10 mouse cellular contexts compared by ENCODE assay signal in the genomic region with DNA sequence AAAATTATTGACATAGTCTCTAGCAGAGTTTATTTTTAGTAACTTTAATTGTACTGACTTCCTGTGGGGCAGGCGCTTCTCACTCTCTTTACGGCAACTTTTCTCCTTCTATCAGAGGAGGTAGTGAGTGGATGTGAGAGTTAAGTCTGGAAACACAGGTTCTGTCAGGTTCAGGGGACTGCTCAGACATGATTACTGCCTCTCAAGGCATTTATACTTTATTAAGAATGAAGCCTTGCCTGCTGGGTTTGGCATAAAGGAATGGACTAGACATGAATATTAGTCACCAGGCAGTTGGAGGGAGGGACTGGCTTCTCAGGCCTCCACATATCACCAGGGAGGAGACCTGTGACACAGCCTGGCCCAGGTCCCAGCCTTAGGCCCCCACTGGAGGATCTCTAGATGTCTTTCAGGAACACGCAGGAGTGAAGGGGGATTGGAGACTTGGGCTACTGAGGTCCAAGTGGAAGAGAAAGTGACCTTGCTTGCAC. TPM values are rescaled to one million over a fixed set of nuclear protein-coding genes. Genes with fewer than 3 reads are reported as not detected.
DNase-seq lines count a peak whose midpoint lies in the region; ATAC-seq and TF ChIP-seq lines count a peak whose summit lies in the region.
"Had no signal": no experiment of that assay in that cellular context is flagged by ENCODE, and none has a peak within 500 bp of the region (broad histone marks: within the 10 kb centered on the region; RNA-seq: fewer than 3 reads in every experiment).

No protein-coding gene starts in this region.

- no peak for DNase-seq in heart, postnatal 25 days (ENCODE audit: low spot score)
- DNase-seq in 3T3-L1 (ENCODE audit: low read depth, low spot score) = peak; percentile 59
- peak; percentile 25 to 38 for DNase-seq in cerebellum, adult 2 months
- peak; percentile 25 for DNase-seq in heart, postnatal 4 days
- DNase-seq in T-cell, adult 2 months (ENCODE audit: low spot score) = no peak
- no peak for DNase-seq in MN1 (ENCODE audit: low spot score)
- DNase-seq in left cerebral cortex, adult 8-10 months (ENCODE audit: low spot score in 2 of 2) = no peak
- DNase-seq: kidney, adult 11 months had no signal

- intact Hi-C loops in heart, postnatal 25 days (cut with DNase I) = no loop called here

- TF ChIP-seq CTCF in cerebellum, adult 2 months (IDR thresholded peaks at IDR 0.05; ENCODE audit: borderline replicate concordance, insufficient read depth, low read depth, low read length) = no peak

- no peaks in the 10 kb centered on the region for H3K9me3 ChIP-seq in heart, embryonic 15.5 days (replicated peaks)

- ATAC-seq in heart, embryonic 15.5 days (replicated peaks; ENCODE audit: insufficient number of reproducible peaks, insufficient read depth, low FRiP score, low read depth) = no peak

- TF ChIP-seq POLR2A in cerebellum, adult 2 months (IDR thresholded peaks at IDR 0.05; ENCODE audit: borderline replicate concordance, insufficient read depth, low read length) = no peak

- H3K4me2 ChIP-seq in heart, embryonic 15.5 days = no peak overlapping the region

- no peak overlapping the region for H3K4me3 ChIP-seq in heart, embryonic 15.5 days
- H3K4me3 ChIP-seq in cerebellum, adult 2 months (replicated peaks; ENCODE audit: insufficient read depth, low read depth, low read length) = no peak overlapping the region

- no peaks in the 10 kb centered on the region for H3K36me3 ChIP-seq in heart, embryonic 15.5 days

- 36% methylated on average over 3 of the region's 3 CpGs for WGBS in heart, embryonic 15.5 days
- 77% methylated on average over 3 of the region's 3 CpGs for WGBS in cerebellum, adult 2 months

- peaks cover 25% of the 10 kb centered on the region for H3K4me1 ChIP-seq in heart, embryonic 15.5 days (replicated peaks)
- H3K4me1 ChIP-seq in cerebellum, adult 2 months (ENCODE audit: control insufficient read depth, insufficient read depth, low read length) = peaks cover 11% of the 10 kb centered on the region; the same call in 1 of the 2 replicates

- peak overlapping the region; percentile 81 for H3K27ac ChIP-seq in heart, embryonic 15.5 days
- peak overlapping the region; percentile 15; the same call in 1 of the 2 replicates for H3K27ac ChIP-seq in cerebellum, adult 2 months (ENCODE audit: insufficient read depth, low read length)

- no peak overlapping the region for H3K9ac ChIP-seq in heart, embryonic 15.5 days

- no peaks in the 10 kb centered on the region for H3K27me3 ChIP-seq in heart, embryonic 15.5 days
- H3K27me3 ChIP-seq in cerebellum, adult 2 months (ENCODE audit: control insufficient read depth, insufficient read depth, low read length) = no peaks in the 10 kb centered on the region

RNA-seq across cellular contexts. Expression of a gene that starts 58.2 kb away (rescaled TPM):
- polyA plus RNA-seq in heart, embryonic 15.5 days (2015; fragmentation: Nextera tagmentation; extraction: Ambion mirVana) = 5.5 TPM in 2 replicates
- under 1 TPM; 0.34 to 0.45 TPM for total RNA-seq in heart, postnatal 25 days (2021)
- 128 and 146 TPM in 2 replicates for polyA plus RNA-seq in cerebellum, adult 2 months (2012; rRNA removed)
- 1 to 10 TPM; 3.2 TPM for total RNA-seq in heart, postnatal 4 days (2021)
- total RNA-seq in left cerebral cortex, adult 8-10 months (2022) = 100 to 1,000 TPM in 3 of 4 experiments, 10 to 100 TPM in 1; 97.3 to 118 (median 102) TPM
- total RNA-seq: megakaryocyte-erythroid progenitor cell, adult 5-6 weeks had no signal

Comparison
In these comparisons a context has a peak if more than half of its experiments do, and no peak if none do; other contexts are left out.
1. DNase-seq: peak in 3T3-L1 (single experiment), cerebellum, adult 2 months (2 of 2) and heart, postnatal 4 days (single experiment); none in heart, postnatal 25 days (single experiment), T-cell, adult 2 months (single experiment), MN1 (single experiment) and left cerebral cortex, adult 8-10 months (0 of 2).
2. RNA of a gene that starts 58.2 kb away (total RNA-seq): 97.3 to 118 TPM in left cerebral cortex, adult 8-10 months; 3.2 TPM in heart, postnatal 4 days and 0.34 to 0.45 TPM in heart, postnatal 25 days; every median in the first group is over 10 times any median in the second.